Mouse (Mus musculus): ENCODE measurements around the gene Sacm1l.

The Sacm1l gene

DNA sequence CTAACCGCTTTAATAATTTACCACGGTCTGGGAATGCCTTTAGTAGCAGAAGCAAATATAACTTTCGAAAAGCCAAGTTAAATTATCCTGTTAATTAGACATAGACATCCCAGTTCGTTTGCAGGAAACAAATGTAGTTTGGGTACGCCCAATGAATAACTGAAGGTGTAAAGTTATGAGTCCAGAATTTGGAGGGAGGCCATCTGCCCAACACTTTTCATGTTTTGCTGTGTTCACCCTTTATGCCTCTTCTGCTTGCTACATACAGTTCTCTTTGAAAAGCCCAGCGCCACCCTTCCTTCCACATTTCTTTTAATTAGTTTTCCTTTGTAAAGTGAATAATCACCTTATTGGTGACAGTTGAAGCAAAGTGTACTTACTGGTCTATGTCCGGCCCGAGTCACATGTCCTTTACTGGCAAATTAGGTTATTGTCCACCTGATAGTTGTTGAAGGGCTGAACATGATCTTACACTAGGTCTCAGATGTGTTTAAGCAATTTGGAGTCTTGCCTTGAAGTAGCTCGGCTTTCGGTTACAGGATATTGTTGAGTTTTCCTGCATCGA lies 1.1 kb downstream of the Sacm1l start:
- in situ Hi-C loops (cut with MboI; ENCODE audit: low pct_unique_long_range_greater_than_20kb in 1 of 2, low sequenced_read_pairs in 2 of 2, unreplicated experiment in 1 of 2), result no loop called here

DNA sequence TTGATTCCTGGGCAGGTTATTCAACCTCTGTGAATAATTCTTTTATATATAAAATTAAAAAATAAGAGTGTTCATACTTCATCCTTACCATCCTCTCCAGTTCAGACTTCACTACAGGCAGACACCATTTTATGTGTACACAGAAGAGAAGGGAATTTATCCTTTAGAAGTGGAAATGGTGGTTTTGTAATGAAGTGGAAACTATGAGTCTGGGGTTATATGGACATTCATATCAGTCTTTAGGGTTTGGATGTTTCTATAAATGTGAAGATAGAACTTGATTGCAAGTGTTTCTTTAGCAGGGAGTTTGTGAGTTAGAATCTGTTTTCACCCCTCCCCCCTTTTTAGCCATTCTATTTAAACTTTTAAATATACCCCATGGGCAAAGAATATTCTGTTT lies 1.7 kb downstream of the Sacm1l start:
- in situ Hi-C loops (cut with MboI; ENCODE audit: low pct_unique_long_range_greater_than_20kb in 1 of 2, low sequenced_read_pairs in 2 of 2, unreplicated experiment in 1 of 2), result no loop called here

DNA sequence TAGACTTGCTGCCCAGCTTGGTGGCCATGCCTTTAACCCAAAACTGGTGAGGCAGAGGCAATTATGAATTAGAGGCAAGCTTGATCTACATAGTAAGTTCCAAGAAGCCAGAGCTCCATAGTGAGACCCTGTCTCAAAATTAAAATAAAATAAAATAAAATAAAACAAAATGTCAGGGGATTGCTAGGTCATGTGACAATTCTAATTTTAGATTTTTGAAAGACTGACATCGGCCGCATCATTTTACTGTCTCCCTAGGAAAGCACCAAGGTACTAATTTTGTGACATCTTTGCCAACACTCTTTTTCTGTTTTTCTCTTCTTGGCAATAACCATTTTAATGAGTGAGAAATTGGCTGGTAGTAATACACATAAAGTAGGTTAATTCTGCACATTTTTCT lies 7.1 kb downstream of the Sacm1l start:
- in situ Hi-C loops (cut with MboI; ENCODE audit: low pct_unique_long_range_greater_than_20kb in 1 of 2, low sequenced_read_pairs in 2 of 2, unreplicated experiment in 1 of 2), result no loop called here

DNA sequence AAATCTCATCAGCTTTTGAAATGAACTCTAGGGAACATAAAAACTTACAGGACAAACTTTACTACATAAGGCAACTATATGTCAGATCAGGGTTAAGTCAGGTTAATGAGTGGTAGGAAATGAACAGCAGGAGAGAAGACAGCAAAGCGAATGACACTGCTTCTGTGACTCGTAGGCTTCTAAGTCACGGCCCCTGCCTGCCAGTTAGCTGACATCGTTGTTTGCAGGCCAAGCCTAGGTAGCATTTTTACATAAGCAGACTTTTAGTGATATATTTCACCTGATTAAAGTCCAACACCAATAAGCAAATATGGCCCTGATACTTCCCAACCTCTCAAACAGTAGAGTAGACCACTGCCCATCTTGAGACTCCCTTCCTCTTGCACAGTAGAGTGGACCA lies 8.6 kb downstream of the Sacm1l start:
- in situ Hi-C loops (cut with MboI; ENCODE audit: low pct_unique_long_range_greater_than_20kb in 1 of 2, low sequenced_read_pairs in 2 of 2, unreplicated experiment in 1 of 2), result no loop called here

DNA sequence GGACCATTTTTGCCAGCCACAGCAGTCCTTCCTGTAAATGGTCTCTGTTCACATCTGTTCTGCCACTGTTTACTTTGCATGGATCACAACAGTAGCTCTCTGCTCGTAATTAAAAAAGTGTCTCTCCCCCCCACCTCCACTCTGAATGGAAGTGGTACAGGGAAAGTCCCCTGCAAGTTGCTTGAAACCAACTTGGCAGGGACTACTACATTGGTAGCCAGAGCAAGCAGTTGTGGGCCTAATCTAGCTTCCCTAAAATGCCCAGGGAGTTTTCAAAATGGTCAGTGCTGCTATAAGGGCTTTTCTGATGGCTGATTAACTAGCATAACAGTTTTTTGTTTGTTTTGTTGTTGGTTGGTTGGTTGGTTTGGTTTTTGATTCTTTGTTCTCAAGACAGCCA lies 9.5 kb downstream of the Sacm1l start:
- in situ Hi-C loops (cut with MboI; ENCODE audit: low pct_unique_long_range_greater_than_20kb in 1 of 2, low sequenced_read_pairs in 2 of 2, unreplicated experiment in 1 of 2), result no loop called here

DNA sequence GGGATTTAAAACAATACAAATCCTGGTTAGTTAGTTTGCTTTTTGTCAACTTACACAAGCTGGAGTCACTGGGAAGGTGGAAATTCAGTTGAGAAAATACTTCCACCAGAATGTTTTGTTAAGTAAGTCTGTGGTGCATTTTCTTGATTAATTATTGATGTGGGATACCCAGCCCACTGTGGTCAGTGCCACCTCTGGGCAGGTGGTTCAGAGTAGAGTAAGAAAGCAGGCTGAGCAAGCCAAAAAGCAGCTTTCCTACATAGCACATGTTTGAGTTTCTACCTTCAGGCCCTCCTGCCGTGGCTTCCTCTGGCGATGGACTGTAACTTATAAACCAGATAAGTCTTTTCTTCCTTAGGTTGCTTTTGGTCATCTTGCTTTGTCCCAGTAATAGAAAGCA lies 10.3 kb downstream of the Sacm1l start:
- in situ Hi-C loops (cut with MboI; ENCODE audit: low pct_unique_long_range_greater_than_20kb in 1 of 2, low sequenced_read_pairs in 2 of 2, unreplicated experiment in 1 of 2), result no loop called here

DNA sequence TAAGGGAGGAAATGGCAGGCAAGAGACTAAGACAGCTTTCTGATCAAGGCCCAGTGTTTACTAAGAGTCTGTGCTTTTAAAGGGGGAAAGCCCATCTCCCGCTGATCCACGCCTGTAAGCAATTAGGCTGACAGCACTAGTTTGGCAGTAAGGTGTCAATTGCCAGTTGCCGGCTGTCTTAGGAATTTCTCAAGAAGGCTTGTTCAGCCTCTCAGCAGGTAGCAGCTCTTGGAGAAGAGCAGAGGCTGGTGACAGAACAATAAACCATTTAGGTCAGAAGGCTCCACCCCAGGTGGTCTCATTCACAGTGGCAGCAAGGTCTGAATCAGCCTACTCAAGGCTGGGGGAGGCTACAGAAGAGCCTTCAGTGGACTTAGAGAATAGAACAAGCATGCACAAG lies 25.0 kb downstream of the Sacm1l start:
- in situ Hi-C loops (cut with MboI; ENCODE audit: low pct_unique_long_range_greater_than_20kb in 1 of 2, low sequenced_read_pairs in 2 of 2, unreplicated experiment in 1 of 2), result no loop called here

DNA sequence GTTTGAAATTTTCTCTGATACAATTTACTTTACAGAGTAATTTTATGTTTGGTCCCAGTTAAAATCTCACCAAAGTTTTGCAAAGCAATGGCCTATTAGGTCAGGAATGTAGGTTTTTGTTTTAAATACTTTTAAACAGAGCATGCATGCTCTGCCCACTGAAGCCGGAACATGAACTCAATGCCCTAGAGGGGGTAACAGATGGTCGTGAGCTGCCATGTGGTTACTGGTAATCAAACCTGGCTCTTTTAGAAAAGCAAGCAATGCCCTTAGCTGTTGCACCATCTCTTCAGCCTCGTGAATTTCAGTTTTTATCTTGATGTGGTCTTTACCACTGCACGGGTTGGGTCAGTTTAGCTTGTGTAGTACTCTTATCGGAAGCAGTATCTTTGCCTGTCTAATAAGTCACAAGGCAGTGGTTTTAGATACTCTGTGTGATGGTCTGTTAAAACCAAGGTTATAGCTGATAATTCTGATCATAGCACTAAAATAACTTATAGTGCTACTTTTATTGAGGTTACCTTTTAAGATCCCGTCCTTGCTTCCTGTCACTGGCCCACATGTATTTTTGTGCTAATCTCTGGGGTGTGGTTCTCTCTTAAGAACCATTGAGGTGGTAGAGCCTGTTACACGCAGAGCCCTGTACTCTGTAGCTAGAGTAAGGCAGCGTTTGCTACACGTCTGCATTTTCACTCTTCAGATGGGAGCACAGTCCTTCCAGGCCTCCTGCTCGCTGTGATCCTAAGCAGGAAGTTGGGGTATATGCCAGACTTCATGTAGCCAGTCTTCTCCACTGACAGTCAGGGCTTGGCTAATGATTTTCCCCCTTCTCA lies 48.0 kb downstream of the Sacm1l start:
- in situ Hi-C loops (cut with MboI; ENCODE audit: low pct_unique_long_range_greater_than_20kb in 1 of 2, low sequenced_read_pairs in 2 of 2, unreplicated experiment in 1 of 2), result no loop called here

DNA sequence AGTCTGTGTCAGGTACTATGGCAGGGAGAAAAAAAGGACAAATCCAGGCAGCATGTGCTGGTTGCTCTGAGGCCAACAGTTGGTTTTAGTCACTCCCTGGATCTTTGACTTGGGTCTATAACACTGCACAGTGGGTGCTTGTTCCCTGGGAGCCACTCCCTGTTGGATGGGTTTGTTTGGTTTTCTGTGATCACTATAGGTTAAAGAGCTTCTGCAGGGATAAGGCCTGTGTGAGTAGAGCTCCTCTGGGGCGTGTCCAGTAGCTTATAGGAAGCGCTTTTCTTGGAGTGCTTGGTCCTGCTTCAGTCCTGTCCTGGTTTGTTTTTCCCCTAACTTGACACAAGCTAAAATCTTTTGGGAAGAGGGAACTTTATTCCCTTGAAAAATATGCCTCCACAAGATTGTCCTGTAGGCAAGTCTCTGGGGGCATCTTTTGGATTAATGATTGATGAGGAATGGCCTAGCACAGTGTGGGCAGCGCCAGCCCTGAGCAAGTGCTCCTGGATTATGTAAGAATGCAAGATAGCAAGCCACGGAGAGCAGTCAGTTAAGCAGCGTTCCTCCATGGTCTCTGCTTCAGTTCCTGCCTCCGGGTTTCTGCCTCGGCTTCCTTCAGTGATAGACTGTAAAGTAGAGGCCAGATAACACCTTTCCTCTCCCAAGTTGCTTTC lies 59.8 kb downstream of the Sacm1l start:
- in situ Hi-C loops (cut with MboI; ENCODE audit: low pct_unique_long_range_greater_than_20kb in 1 of 2, low sequenced_read_pairs in 2 of 2, unreplicated experiment in 1 of 2), result no loop called here

DNA sequence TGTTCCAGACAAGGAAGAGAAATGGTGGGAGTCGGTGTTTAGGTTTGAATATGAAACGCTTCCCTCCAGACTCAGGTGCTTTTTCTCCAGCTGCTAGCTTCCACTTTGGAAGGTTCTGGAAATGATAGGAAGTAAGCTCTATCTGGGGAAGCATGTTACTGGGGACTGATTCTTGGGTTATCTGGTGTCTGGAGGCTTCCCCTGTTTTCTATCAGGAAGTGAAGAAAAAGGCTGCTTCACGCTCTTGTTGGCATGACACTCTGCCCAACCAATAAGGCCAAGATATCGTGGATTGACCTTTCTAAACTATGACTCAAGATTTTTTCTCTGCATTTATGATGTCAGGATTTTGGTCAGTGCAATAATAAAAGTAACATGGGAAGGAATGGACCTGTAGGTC lies 65.6 kb downstream of the Sacm1l start:
- in situ Hi-C loops (cut with MboI; ENCODE audit: low pct_unique_long_range_greater_than_20kb in 1 of 2, low sequenced_read_pairs in 2 of 2, unreplicated experiment in 1 of 2), result loop anchor here in 1 of 2 experiments (5.0 kb wide), 1 partner anchor 42 kb away; no protein-coding TSS in a partner anchor

DNA sequence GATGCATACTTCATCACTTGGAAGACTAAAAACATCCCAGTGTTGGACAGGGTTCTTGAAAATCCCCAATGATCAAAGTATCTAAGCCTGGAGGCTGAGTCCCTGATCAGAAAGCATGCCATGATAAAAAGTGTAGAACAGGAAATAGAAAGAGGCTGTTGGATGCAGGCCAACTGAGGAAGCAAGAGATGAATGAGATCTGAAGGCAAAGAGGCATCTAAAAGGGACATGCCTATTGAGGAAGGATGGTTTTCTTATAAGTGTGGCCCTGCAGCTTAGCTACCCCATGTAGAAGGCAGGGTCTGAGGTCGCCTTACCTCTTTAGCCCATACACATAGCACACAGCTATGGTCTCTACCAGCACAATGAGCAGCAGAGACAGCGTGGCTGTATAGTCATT lies 67.4 kb downstream of the Sacm1l start:
- in situ Hi-C loops (cut with MboI; ENCODE audit: low pct_unique_long_range_greater_than_20kb in 1 of 2, low sequenced_read_pairs in 2 of 2, unreplicated experiment in 1 of 2), result loop anchor here in 1 of 2 experiments (5.0 kb wide), 1 partner anchor 40 kb away; no protein-coding TSS in a partner anchor

DNA sequence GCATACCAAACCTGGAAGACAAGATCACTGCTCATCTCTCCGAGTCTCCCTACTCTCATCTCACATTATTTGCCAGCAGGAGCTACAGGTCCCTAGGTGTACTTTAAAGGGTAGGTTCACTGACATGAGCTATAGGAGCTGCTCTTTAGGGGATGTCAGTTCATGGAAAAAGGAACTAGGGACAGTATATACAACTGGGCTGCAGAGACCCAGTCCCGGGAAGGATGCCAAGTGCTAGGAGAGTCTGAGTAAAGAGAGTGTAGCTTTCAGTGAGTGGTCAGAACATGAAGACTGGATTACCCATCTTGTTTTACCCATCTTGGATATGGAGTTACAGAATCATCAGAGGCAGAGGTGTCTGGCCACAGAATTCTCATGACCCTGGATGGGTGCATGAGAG lies 67.8 kb downstream of the Sacm1l start:
- in situ Hi-C loops (cut with MboI; ENCODE audit: low pct_unique_long_range_greater_than_20kb in 1 of 2, low sequenced_read_pairs in 2 of 2, unreplicated experiment in 1 of 2), result loop anchor here in 1 of 2 experiments (5.0 kb wide), 1 partner anchor 40 kb away; no protein-coding TSS in a partner anchor

DNA sequence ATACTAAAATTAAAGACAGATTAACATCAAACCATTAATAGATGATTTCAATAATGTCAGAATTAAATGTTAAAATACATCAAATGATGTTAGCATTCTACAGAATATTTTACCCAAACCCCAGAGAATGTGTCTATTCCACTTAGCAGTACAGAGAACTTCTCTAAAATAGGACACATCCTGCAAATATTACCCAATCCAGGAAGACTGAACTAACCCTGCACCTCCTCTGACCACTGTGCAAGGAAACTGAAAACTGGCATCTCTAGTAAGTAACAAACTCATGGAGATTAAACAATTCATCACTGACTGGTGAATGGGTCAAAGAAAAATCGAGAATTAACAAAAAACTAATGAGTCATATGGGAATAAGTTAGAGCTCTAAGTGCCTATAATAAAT lies 72.0 kb downstream of the Sacm1l start:
- in situ Hi-C loops (cut with MboI; ENCODE audit: low pct_unique_long_range_greater_than_20kb in 1 of 2, low sequenced_read_pairs in 2 of 2, unreplicated experiment in 1 of 2), result no loop called here

DNA sequence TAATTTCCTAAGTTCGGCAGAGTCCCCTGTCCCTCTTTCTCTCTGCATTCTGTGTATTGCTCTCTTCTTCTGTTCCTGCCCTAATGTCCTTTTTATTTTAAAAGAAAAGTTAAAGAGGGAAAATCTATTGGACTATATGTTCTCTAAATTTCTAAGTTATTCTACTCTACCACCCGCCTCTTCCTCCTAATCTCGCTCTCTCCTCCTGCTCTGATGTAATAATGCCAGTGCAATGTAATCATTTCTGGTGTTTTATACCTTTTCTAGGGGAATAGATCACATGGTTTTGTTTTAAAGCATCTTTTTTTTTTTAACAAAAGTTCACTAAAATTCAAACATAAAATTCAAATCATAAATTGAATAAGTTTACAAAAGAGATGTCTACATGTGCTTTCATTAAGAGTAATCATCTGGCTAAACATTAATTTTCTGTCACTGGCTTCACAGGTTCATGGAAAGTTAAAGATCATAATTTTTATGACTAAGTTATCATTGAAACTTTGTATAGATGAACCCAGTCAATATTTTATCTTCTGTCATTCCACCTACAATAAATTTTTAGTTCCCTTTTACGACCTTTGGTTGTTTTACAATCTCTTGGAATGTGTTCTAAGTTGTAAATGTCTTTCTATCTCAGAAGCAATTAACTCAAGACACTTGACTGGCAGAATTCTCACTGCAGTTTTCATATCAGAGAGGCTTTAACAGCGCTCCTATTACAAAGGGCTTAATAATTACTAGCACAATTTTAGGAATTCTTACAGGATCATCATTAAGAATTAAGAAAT lies 90.9 kb downstream of the Sacm1l start:
- in situ Hi-C loops (cut with MboI; ENCODE audit: low pct_unique_long_range_greater_than_20kb in 1 of 2, low sequenced_read_pairs in 2 of 2, unreplicated experiment in 1 of 2), result no loop called here

DNA sequence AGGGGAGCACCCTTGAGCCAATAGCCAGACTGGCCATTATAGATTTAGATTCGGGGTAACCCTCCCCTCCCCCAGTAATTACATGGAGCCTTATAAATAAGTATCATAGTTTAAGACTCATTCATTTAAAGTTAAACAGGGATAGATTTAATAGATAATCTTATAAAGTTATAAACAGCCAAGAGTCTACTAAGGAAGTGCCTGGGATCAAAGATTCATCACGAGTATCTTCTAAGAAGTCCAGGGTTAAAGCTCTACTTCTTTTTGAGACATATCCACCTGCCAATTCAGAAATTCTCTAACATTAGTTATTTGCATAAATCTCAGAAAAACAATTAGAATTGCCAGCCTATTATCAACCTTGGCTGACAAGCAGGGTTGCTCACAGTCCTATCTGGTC lies 95.2 kb downstream of the Sacm1l start:
- in situ Hi-C loops (cut with MboI; ENCODE audit: low pct_unique_long_range_greater_than_20kb in 1 of 2, low sequenced_read_pairs in 2 of 2, unreplicated experiment in 1 of 2), result no loop called here

DNA sequence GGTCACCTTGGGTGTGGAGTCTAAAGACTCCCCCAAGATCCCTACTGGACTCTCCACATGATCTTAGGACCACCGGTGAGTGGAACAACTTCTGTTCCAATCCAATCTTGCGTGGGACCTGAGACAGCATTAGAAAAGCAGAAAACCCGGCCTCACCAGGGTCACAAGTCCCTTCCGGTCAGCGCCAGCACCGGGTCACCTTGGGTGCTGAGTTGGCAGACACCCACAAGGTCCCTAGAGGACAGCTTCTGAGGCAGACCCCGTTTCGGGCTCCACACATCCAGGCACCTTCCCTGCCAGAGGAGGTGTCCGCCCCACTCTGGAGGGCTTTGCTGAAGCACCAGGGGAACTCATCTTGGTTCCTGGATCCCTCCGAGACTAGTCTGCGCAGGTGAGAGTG lies 96.3 kb downstream of the Sacm1l start:
- in situ Hi-C loops (cut with MboI; ENCODE audit: low pct_unique_long_range_greater_than_20kb in 1 of 2, low sequenced_read_pairs in 2 of 2, unreplicated experiment in 1 of 2), result no loop called here

DNA sequence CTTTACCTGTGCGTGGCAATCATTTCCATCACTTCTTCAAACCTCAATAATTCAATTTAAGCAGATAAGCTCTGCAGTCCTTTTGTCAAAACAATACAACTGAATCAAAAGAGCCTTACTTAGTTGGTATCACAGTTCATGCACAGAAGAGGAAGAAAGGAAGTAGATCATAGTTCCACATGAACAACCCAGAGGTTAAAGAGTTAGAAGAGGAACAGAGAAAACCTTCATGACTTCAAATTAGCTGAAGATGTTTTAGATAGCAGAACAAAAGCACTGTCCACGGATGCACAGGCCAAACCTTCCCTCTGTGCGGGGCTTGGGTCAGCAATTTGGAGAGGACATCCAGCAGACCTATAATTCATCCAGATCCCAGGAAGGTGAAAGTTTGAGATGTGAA lies 102.1 kb downstream of the Sacm1l start:
- in situ Hi-C loops (cut with MboI; ENCODE audit: low pct_unique_long_range_greater_than_20kb in 1 of 2, low sequenced_read_pairs in 2 of 2, unreplicated experiment in 1 of 2), result no loop called here

DNA sequence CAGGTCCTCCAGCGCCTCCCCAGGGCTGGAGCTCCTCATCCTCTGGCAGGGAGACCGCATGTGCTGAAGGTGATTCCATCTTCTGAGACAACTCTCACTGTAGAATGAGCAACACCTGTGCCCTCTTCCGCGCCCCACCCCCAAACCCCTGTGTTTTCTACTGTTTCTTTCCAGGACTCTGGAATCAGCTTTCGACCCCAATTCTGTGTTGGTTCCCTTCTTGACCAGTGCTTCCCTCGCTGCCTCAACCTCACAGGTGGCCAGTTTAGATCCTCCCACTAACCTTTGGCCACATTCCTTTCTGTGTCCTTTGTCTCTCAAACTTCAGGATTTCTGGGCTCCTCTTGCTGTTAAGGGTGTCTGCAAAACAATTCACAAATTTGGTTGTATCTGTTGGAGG lies 102.7 kb downstream of the Sacm1l start, which contains the start of gene Slc6a20b:
Slc6a20b (minus strand) TSS at position 285 of the 400 bp plus-strand sequence.
- in situ Hi-C loops (cut with MboI; ENCODE audit: low pct_unique_long_range_greater_than_20kb in 1 of 2, low sequenced_read_pairs in 2 of 2, unreplicated experiment in 1 of 2), result no loop called here

DNA sequence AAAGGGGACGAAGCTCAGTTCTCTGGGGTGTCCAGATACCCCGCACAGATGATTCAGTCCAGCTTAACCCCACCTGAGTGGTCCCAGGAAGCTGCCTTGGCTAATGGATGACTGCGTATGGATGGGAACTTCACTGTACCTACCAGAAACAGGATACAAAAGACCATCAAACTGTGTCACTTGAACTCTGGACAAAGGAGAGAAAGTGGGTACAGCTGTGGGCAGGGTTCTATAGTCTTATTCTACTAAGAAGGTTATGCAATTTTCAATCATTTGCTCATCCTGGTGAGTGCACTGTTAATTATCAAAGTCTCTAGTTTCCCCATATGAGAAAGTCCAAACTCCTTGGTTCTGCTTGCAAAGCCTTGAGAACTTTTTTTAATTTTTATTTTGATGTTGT lies 103.4 kb downstream of the Sacm1l start:
- in situ Hi-C loops (cut with MboI; ENCODE audit: low pct_unique_long_range_greater_than_20kb in 1 of 2, low sequenced_read_pairs in 2 of 2, unreplicated experiment in 1 of 2), result no loop called here
